Mouse (Mus musculus): ENCODE results near the gene Cdc20b. TPM values are rescaled to one million over a fixed set of nuclear protein-coding genes. Genes with fewer than 3 reads are reported as not detected.
"Not testable (repeated sequence)": the region's sequence is repeated elsewhere in the genome, so short reads cannot be mapped to it uniquely, and the experiment has no call there.

Cdc20b gene
- under 1 TPM in 1 of 2 experiments, not detected in 1; 0.30 TPM for total RNA-seq (2021)
- long read RNA-seq, partial matches to known transcripts: 0 of 1 reads
- long read RNA-seq, other reads (novel, unspliced or antisense): 1 of 1 reads

DNA sequence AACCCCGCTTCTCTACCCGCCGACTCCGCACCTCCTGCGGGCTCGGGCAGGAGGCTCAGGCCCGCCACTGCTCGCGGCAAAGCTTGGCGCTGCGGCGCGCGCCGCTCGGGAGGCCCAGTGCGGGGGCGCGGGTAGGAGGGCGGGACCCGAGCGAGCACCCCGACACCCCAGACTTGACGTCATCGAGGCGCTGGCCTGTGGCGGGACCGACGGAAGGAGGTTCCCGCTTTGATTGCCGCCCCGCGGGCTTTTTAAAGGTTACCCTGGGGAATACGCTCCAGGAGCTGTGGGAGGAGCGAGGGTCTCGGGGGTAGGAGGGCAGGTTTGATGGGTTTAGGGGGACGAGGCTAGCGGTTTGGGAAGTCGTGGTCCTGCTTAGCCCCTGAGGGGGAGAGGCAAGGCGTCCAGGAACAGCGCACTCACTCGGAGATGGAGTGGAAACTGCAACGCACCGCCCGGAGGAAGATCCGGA, at the start of gene Cdc20b:
Gene Cdc20b, plus strand, starts transcription at position 162 of the 472 bp plus-strand sequence.
- peak; percentile 25 to 50 for DNase-seq (ENCODE audit: low spot score in 2 of 2)

- no peak for DNase-seq (ENCODE audit: low spot score in 2 of 2)
Observed at GRCm38 (mm10) chr13:112985605-112986450, 49.1 kb upstream of the Cdc20b start.

DNA sequence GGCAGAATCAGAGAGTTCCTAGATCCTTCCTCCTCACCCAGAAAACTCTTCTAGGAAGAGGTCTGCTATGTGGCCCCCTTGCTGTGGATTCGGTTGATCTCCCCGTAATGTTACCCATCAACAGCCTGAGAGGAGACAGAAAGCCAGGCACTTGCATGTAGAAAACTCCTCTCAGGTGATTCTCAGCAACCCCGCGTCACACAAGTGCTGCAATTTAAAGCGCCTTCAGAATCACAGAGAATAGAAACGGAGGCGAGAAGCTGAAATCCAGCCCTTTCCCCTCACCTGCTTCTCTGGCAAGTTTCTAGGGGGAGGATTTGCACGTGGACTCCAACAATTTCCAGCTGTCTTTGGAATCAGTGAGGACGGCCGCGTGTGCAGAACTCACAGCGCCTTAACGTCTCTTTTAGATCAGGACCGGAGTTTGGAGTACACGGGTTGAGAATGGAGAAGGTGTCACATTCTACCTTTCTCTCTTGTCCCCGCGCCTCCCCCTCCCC, 48.4 kb upstream of the Cdc20b start:
- no peak for DNase-seq (ENCODE audit: low spot score in 2 of 2)

- peak; percentile 91 to 94 for DNase-seq (ENCODE audit: low spot score in 2 of 2)
Observed at GRCm38 (mm10) chr13:112987532-112987943, 47.4 kb upstream of the Cdc20b start, which contains the start of gene Ccno. Gene Ccno (plus strand): TSS chr13:112987802.

GRCm38 (mm10) chr13:112987991-112988390, 46.9 kb upstream of the Cdc20b start:
- DNase-seq (ENCODE audit: low spot score in 2 of 2): no peak

GRCm38 (mm10) chr13:112988866-112989265, 46.0 kb upstream of the Cdc20b start:
- DNase-seq (ENCODE audit: low spot score in 2 of 2): no peak

- DNase-seq (ENCODE audit: low spot score in 2 of 2): no peak
Observed at GRCm38 (mm10) chr13:112989541-112989940, 45.4 kb upstream of the Cdc20b start.

DNA sequence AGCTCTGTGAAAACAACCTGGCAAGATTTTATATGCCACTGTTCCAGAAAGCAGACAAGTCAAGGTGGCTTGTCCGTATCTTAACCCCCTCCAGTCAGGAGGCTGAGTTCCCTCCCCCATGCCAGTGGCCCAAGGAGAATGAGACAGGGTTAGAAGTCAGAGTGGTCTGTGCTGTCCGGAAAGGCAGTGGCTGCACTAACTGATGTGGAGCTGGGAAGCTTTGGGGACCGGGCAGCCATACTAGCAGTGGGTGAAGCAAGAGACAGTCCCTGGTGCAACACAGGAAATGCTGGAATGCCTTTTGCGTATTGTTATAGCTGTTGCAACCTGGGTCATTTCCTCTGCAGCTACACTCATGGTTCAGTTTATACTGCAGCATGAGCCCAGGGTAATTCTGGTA, 44.6 kb upstream of the Cdc20b start:
- DNase-seq (ENCODE audit: low spot score in 2 of 2): no peak

DNA sequence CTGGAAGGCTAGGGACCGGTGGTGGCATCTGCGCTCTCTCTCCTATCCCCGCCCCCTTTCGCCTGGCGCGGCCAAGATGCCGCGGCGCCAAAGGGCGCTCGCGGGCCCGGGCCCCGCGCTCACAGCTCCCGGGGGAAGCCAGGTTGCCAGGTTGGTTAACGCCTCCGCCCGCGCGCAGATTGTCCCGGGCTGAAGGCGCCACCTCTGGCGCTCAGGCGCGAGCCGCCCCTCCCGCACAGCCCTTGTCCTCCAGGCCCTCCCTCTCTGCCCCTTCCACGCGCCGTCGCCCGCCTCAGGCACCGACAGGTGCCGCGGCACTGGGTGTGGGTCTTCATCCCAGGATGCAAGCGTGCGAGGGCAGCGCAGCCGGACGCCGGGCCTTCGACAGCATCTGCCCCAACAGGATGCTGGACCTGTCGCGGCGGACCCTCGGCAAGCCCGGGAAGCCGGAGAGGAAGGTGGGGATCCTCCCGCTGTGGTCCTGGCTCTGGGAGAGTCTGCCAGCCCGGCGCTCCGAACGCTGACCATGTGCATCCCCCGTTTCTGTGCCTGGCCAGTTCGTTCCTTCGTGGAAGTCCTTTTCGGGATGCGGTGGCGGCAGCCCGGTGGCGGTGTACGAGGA, 41.3 kb upstream of the Cdc20b start, which contains the start of gene Mcidas:
Gene Mcidas, plus strand, starts transcription at position 315 of the 622 bp plus-strand sequence.
- DNase-seq (ENCODE audit: low spot score in 2 of 2): no peak

DNA sequence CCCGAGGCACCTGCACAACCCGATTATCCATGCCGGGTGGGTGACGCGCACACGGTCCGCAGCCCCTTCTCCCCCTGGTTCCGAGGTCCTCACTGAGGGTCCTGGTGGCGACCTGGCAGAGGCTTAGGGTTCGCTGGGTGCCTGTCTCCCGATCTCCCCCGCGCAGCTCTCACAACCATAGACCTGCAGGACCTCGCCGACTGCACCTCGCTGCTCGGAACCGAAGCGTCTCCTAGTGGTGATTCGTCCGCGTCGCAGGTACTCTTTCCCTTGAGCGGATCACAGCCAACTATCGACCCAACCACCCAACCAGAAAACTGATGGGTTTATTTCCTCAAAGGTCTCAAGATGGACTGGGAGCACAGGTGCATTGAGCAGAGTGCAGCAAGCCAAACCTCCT, 40.7 kb upstream of the Cdc20b start:
- peak; percentile 59 to 68 for DNase-seq (ENCODE audit: low spot score in 2 of 2)

DNA sequence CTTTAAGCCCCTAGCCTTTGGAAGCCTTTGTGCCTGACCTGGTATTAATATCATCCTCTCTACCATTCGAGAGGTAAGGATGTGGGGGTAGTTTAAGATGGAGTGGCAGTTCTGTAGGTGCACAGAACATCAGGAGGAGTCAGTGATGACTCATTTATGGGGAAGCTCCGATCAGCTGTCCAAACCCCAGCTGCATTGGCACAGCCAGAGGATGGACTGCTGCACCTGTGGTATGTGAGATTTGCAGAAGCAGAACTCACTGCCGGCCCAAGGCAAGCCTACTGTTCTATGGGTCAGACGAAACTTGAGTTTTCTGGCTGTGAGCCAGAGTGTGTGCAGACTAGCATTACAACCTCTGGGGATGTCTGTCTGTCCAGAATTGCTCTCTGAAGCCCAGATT, 38.5 kb upstream of the Cdc20b start:
- DNase-seq (ENCODE audit: low spot score in 2 of 2): no peak

- no peak for DNase-seq (ENCODE audit: low spot score in 2 of 2)
Observed at GRCm38 (mm10) chr13:112997369-112997768, 37.5 kb upstream of the Cdc20b start.

DNA sequence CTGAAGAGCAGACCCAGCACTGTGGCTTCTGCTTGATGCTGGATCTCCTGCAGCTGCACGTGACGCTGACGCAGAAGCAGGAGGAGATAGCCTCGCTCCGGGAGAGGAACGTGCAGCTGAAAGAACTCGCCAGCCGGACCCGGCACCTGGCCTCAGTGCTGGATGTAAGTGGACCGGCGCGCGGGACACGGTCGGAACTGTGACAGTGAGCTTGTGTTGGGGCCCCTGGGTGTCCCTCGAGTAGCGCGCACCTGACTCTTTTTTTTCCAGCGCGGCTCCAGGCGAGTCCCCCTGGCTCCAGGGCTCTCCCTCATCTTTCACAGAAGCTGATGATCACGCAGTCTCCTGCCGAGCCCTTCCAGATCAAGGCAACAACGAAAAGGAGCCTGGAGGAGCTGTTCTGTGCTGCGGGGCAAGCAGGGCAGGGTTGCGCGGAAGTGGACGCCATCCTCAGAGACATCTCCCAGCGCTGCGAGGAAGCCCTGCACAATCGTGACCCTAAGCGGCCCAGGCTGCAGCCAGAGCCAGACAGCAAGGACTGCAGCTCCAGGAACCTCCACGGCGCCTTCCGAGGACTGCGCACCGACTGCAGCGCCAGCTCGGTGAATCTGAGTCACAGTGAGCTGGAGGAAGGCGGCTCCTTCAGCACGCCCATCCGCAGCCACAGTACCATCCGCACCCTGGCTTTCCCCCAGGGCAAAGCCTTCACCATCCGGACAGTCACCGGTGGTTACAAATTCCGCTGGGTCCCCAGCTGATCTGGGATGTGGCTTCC, 36.3 kb upstream of the Cdc20b start:
- peak; percentile 18 to 46 for DNase-seq (ENCODE audit: low spot score in 2 of 2)

DNA sequence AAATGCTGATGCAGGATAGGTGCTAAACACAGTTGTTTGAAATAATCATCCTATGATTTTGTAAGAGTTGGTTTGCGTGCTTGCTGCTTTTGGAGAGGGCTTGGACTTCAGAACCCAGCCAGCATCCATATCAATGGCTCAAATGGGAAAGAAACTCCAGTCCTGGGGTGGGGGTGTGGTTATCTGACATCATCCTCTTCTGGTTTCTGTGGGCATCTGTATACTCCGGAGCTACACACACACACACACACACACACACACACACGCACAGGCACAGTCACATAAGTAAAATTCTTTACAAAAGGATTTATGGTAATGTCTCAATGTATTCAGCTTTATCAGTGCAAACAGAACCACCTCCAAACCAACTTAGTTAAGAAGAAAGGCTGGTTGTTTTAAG, 34.8 kb upstream of the Cdc20b start:
- no peak for DNase-seq (ENCODE audit: low spot score in 2 of 2)

GRCm38 (mm10) chr13:113000576-113001318, 34.2 kb upstream of the Cdc20b start:
- no peak for DNase-seq (ENCODE audit: low spot score in 2 of 2)

GRCm38 (mm10) chr13:113012683-113013082, 22.2 kb upstream of the Cdc20b start:
- no peak for DNase-seq (ENCODE audit: low spot score in 2 of 2)

DNA sequence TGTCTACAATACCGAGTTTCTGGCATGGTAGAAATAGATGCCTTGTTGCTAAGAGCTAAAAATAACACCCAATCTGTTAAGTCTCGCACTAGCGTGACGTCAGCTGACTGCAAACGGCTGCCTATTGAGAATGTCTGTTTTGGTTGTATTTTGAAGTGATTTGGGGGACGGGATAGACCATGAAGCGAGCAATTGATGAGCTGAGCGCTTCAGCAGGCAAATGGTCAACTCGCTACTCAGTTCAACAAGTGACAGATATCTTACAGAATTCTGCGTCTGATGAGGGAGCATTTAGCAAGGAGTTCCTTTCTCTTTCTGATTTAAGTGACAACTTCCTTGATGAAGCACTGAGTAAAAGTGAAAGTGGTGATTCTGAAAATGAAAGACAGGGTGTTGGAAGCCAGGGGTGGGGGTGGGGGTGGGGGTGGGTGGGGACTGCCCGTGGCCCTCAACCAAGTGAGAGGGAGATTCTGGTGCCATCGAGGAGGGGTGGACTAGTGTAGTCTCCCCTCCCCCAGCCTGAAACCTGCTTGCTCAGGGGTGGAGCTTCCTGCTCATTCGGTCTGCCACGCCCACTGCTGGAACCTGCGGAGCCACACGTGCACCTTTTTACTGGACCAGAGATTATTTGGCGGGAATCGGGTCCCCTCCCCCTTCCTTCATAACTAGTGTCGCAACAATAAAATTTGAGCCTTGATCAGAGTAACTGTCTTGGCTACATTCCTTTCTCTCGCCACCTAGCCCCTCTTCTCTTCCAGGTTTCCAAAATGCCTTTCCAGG, 21.5 kb upstream of the Cdc20b start:
- DNase-seq (ENCODE audit: low spot score in 2 of 2): not testable (repeated sequence)

GRCm38 (mm10) chr13:113021521-113021920, 13.4 kb upstream of the Cdc20b start:
- DNase-seq (ENCODE audit: low spot score in 2 of 2): no peak

GRCm38 (mm10) chr13:113022467-113022866, 12.4 kb upstream of the Cdc20b start:
- no peak for DNase-seq (ENCODE audit: low spot score in 2 of 2)
